Mouse (Mus musculus) lung, postnatal 0 days (tissue): ENCODE measurements around the gene Casp3. TPM values are rescaled to one million over a fixed set of nuclear protein-coding genes. Genes with fewer than 3 reads are reported as not detected.

ENCODE experiments used
- ATAC-seq: fragments of 200-750 bp; cut with Nextera tagmentation; 2 replicates; pipeline ENCODE4 v1.8.0; 2017; ENCODE audit warnings: moderate library complexity
- DNase-seq: peaks from one replicate; pipeline ENCODE4 v3.0.0-alpha.2; 2016; ENCODE audit warnings: low spot score
- H3K27ac ChIP-seq: fragments of 300-500 bp; sonication (generic); 2 replicates; pipeline ENCODE4 v1.5.1; 2014; ENCODE audit warnings: antibody characterized with exemption, mild to moderate bottlenecking, low read length, mixed read lengths
- H3K27me3 ChIP-seq: fragments of 300-500 bp; sonication (generic); replicated peaks from 2 replicates; pipeline ENCODE4 v1.6.1; 2014; ENCODE audit warnings: low read length, mixed read lengths; ENCODE audit not compliant: insufficient read depth
- H3K36me3 ChIP-seq: fragments of 300-500 bp; sonication (generic); 2 replicates; pipeline ENCODE4 v1.6.1; 2014; ENCODE audit warnings: low read length, mixed read lengths; ENCODE audit not compliant: insufficient read depth
- H3K4me1 ChIP-seq: fragments of 300-500 bp; sonication (generic); 2 replicates; pipeline ENCODE4 v1.6.1; 2014; ENCODE audit warnings: antibody characterized with exemption, low read depth, low read length, mixed read lengths; ENCODE audit not compliant: insufficient read depth
- H3K4me2 ChIP-seq: fragments of 300-500 bp; sonication (generic); replicated peaks from 2 replicates; pipeline ENCODE4 v1.6.1; 2014; ENCODE audit warnings: low read depth, mild to moderate bottlenecking, low read length, moderate library complexity, mixed read lengths
- H3K4me3 ChIP-seq: fragments of 300-500 bp; sonication (generic); 2 replicates; pipeline ENCODE4 v1.5.1; 2014; ENCODE audit warnings: low read depth, low read length
- H3K9ac ChIP-seq: fragments of 300-500 bp; sonication (generic); replicated peaks from 2 replicates; pipeline ENCODE4 v1.6.1; 2014; ENCODE audit warnings: low read depth, mild to moderate bottlenecking
- H3K9me3 ChIP-seq: fragments of 300-500 bp; sonication (generic); 2 replicates; pipeline ENCODE4 v1.6.1; 2016; ENCODE audit warnings: low read length, mixed read lengths
- CTCF ChIP-seq: IDR thresholded peaks from 2 replicates; pipeline ENCODE4 v1.5.1; 2016; ENCODE audit warnings: antibody characterized with exemption, mild to moderate bottlenecking
- EP300 ChIP-seq: IDR thresholded peaks from 2 replicates; pipeline ENCODE4 v1.6.1; 2016; ENCODE audit warnings: antibody characterized with exemption, mild to moderate bottlenecking, control low read depth
- WGBS: fragments of 180-500 bp; shearing (Covaris S2); extraction: QIAGEN DNeasy Blood & Tissue Kit; methylation state at CpG from one replicate; pipeline ENCODE4 v1.1.7; 2014; 5-methylcytosine and 5-hydroxymethylcytosine counted together
- polyA plus RNA-seq: library from polyadenylated mRNA; unstranded; fragments of >200 nt; fragmentation: Nextera tagmentation; extraction: Ambion mirVana; gene quantifications from 2 replicates; pipeline ENCODE4 v1.2.1, GENCODE M21; 2015

The Casp3 gene
- polyA plus RNA-seq: 27.4 and 27.6 TPM in 2 replicates

- TF ChIP-seq CTCF (no peak), EP300 (no peak)
Measured at GRCm38 (mm10) chr8:46616879-46617689, at the start of gene Casp3, which contains the start of gene Primpol. TSS of gene Casp3 (plus strand) at chr8:46617291. TSS of gene Primpol (minus strand) at chr8:46617212.

GRCm38 (mm10) chr8:46567946-46568345 is 49.1 kb upstream of the Casp3 start:
- ATAC-seq (peak; percentile 93), DNase-seq (peak; percentile 90)
- no peak overlapping the region for H3K9ac ChIP-seq
- H3K9me3 ChIP-seq: no peaks in the 10 kb centered on the region
- H3K4me3 ChIP-seq: no peak overlapping the region
- peaks cover 7% of the 10 kb centered on the region; the same call in 1 of the 2 replicates for H3K4me1 ChIP-seq
- no peak overlapping the region for H3K4me2 ChIP-seq
- H3K36me3 ChIP-seq: no peaks in the 10 kb centered on the region
- peak; percentile 42; the same call in 1 of the 2 replicates for TF ChIP-seq EP300
- TF ChIP-seq CTCF: no peak
- WGBS: 56% methylated on average over 8 of the region's 8 CpGs
- peak overlapping the region; percentile 65 for H3K27ac ChIP-seq
- H3K27me3 ChIP-seq: no peaks in the 10 kb centered on the region

More at GRCm38 (mm10) chr8:46616879-46617689, at the start of gene Casp3, which contains the start of gene Primpol:
- WGBS: under 1% methylated on average over 44 of the region's 54 CpGs
- peak within 1 kb of the TSS; percentile 62 for H3K9ac ChIP-seq
- peak within 1 kb of the TSS; percentile 84 for H3K27ac ChIP-seq
- H3K4me2 ChIP-seq: peak within 1 kb of the TSS; percentile 94
- DNase-seq: peak; percentile 98
- H3K27me3 ChIP-seq: no peaks in the 10 kb centered on the region
- peaks cover 4% of the 10 kb centered on the region; the same call in 1 of the 2 replicates for H3K4me1 ChIP-seq
- no peaks in the 10 kb centered on the region for H3K9me3 ChIP-seq
- H3K4me3 ChIP-seq: peak within 1 kb of the TSS; percentile 77
- ATAC-seq: peak; percentile 98
- H3K36me3 ChIP-seq: no peaks in the 10 kb centered on the region

GRCm38 (mm10) chr8:46568942-46569341 is 48.1 kb upstream of the Casp3 start:
- H3K27me3 ChIP-seq: no peaks in the 10 kb centered on the region
- no peak overlapping the region for H3K4me2 ChIP-seq
- H3K4me1 ChIP-seq: peaks cover 7% of the 10 kb centered on the region; the same call in 1 of the 2 replicates
- no peak overlapping the region for H3K27ac ChIP-seq
- no peak for ATAC-seq
- no peak overlapping the region for H3K9ac ChIP-seq
- TF ChIP-seq EP300 (no peak), CTCF (peak; percentile 58)
- H3K4me3 ChIP-seq: no peak overlapping the region
- no peaks in the 10 kb centered on the region for H3K36me3 ChIP-seq
- H3K9me3 ChIP-seq: no peaks in the 10 kb centered on the region
- WGBS: 69% methylated on average over 2 of the region's 2 CpGs
- DNase-seq: peak; percentile 37

GRCm38 (mm10) chr8:46569659-46570441 is 47.2 kb upstream of the Casp3 start:
- WGBS: 48% methylated on average over 19 of the region's 19 CpGs
- Histone ChIP-seq H3K36me3 (no peaks in the 10 kb centered on the region), H3K9me3 (no peaks in the 10 kb centered on the region), H3K27ac (peak overlapping the region; percentile 45; the same call in 1 of the 2 replicates), H3K27me3 (no peaks in the 10 kb centered on the region), H3K4me1 (peaks cover 7% of the 10 kb centered on the region; the same call in 1 of the 2 replicates), H3K9ac (no peak overlapping the region), H3K4me3 (no peak overlapping the region), H3K4me2 (no peak overlapping the region)
- TF ChIP-seq EP300: peak; percentile 45; the same call in 1 of the 2 replicates
- TF ChIP-seq CTCF: peak; percentile 41
- DNase-seq (peak; percentile 65), ATAC-seq (peak; percentile 65)

GRCm38 (mm10) chr8:46570673-46571072 is 46.4 kb upstream of the Casp3 start:
- Histone ChIP-seq H3K9me3 (no peaks in the 10 kb centered on the region), H3K4me3 (no peak overlapping the region), H3K27ac (no peak overlapping the region), H3K4me2 (no peak overlapping the region), H3K27me3 (no peaks in the 10 kb centered on the region), H3K36me3 (no peaks in the 10 kb centered on the region), H3K4me1 (peaks cover 7% of the 10 kb centered on the region; the same call in 1 of the 2 replicates), H3K9ac (no peak overlapping the region)
- 81% methylated on average over 10 of the region's 14 CpGs for whole genome bisulfite sequencing
- no peak for TF ChIP-seq EP300
- no peak for TF ChIP-seq CTCF
- DNase-seq (no peak), ATAC-seq (peak; percentile 11; the same call in 1 of the 2 replicates)

- Histone ChIP-seq H3K4me1 (no peaks in the 10 kb centered on the region), H3K4me3 (no peak overlapping the region), H3K9ac (no peak overlapping the region), H3K27me3 (no peaks in the 10 kb centered on the region), H3K27ac (no peak overlapping the region), H3K9me3 (no peaks in the 10 kb centered on the region), H3K36me3 (peaks cover 11% of the 10 kb centered on the region; the same call in 1 of the 2 replicates), H3K4me2 (no peak overlapping the region)
- DNase-seq (no peak), ATAC-seq (no peak)
- WGBS: 87% methylated on average over 2 of the region's 2 CpGs
- TF ChIP-seq EP300: no peak
- TF ChIP-seq CTCF: no peak
Measured at GRCm38 (mm10) chr8:46573446-46573845, 43.6 kb upstream of the Casp3 start.
